Mouse (Mus musculus): Measurements from ENCODE around the gene Ccdc146.
"Not testable (repeated sequence)": the region's sequence is repeated elsewhere in the genome, so short reads cannot be mapped to it uniquely, and the experiment has no call there.

The Ccdc146 gene

GRCm38 (mm10) chr5:21386432-21386831 lies 38.0 kb downstream of the Ccdc146 start:
- no peak for DNase-seq (ENCODE audit: extremely low spot score)

- DNase-seq (ENCODE audit: extremely low spot score) = no peak
Measured at GRCm38 (mm10) chr5:21384976-21385375, 39.5 kb downstream of the Ccdc146 start.

GRCm38 (mm10) chr5:21384252-21384960 lies 40.1 kb downstream of the Ccdc146 start:
- no peak for DNase-seq (ENCODE audit: extremely low spot score)

GRCm38 (mm10) chr5:21383392-21384251 lies 40.9 kb downstream of the Ccdc146 start:
- DNase-seq (ENCODE audit: extremely low spot score) = no peak

- DNase-seq (ENCODE audit: extremely low spot score) = no peak
Measured at GRCm38 (mm10) chr5:21382678-21383077, 41.8 kb downstream of the Ccdc146 start.

GRCm38 (mm10) chr5:21381986-21382385 lies 42.5 kb downstream of the Ccdc146 start:
- DNase-seq (ENCODE audit: extremely low spot score) = no peak

- no peak for DNase-seq (ENCODE audit: extremely low spot score)
Measured at GRCm38 (mm10) chr5:21378397-21378796, 46.1 kb downstream of the Ccdc146 start.

- no peak for DNase-seq (ENCODE audit: extremely low spot score)
Measured at GRCm38 (mm10) chr5:21376935-21377334, 47.5 kb downstream of the Ccdc146 start.

GRCm38 (mm10) chr5:21373180-21373518 lies 51.3 kb downstream of the Ccdc146 start:
- DNase-seq (ENCODE audit: extremely low spot score) = no peak

GRCm38 (mm10) chr5:21372493-21373179 lies 51.8 kb downstream of the Ccdc146 start, which contains the start of gene Fgl2:
Gene Fgl2 (plus strand): TSS chr5:21372642.
- peak; percentile 71 for DNase-seq (ENCODE audit: extremely low spot score)

GRCm38 (mm10) chr5:21371920-21372319 lies 52.6 kb downstream of the Ccdc146 start:
- DNase-seq (ENCODE audit: extremely low spot score) = no peak

GRCm38 (mm10) chr5:21370218-21370947 lies 54.1 kb downstream of the Ccdc146 start:
- no peak for DNase-seq (ENCODE audit: extremely low spot score)

GRCm38 (mm10) chr5:21367514-21367913 lies 57.0 kb downstream of the Ccdc146 start:
- no peak for DNase-seq (ENCODE audit: extremely low spot score)

- no peak for DNase-seq (ENCODE audit: extremely low spot score)
Measured at GRCm38 (mm10) chr5:21366338-21367053, 58.0 kb downstream of the Ccdc146 start.

- no peak for DNase-seq (ENCODE audit: extremely low spot score)
Measured at GRCm38 (mm10) chr5:21363343-21363742, 61.1 kb downstream of the Ccdc146 start.

GRCm38 (mm10) chr5:21358648-21359047 lies 65.8 kb downstream of the Ccdc146 start:
- DNase-seq (ENCODE audit: extremely low spot score) = no peak

- DNase-seq (ENCODE audit: extremely low spot score) = no peak
Measured at GRCm38 (mm10) chr5:21351678-21352077, 72.8 kb downstream of the Ccdc146 start.

GRCm38 (mm10) chr5:21348366-21348765 lies 76.1 kb downstream of the Ccdc146 start:
- no peak for DNase-seq (ENCODE audit: extremely low spot score)

GRCm38 (mm10) chr5:21342265-21342664 lies 82.2 kb downstream of the Ccdc146 start:
- not testable (repeated sequence) for DNase-seq (ENCODE audit: extremely low spot score)

GRCm38 (mm10) chr5:21332119-21332518 lies 92.4 kb downstream of the Ccdc146 start:
- no peak for DNase-seq (ENCODE audit: extremely low spot score)

GRCm38 (mm10) chr5:21331656-21332055 lies 92.8 kb downstream of the Ccdc146 start:
- no peak for DNase-seq (ENCODE audit: extremely low spot score)

Measured in embryo, embryonic 9.5 days (tissue).